Mouse (Mus musculus): ENCODE measurements around the gene Tnnc2. TPM values are rescaled to one million over a fixed set of nuclear protein-coding genes. Genes with fewer than 3 reads are reported as not detected.

Tnnc2 gene
- total RNA-seq, 1 experiment from 2014 or later: 1.0 TPM

GRCm38 (mm10) chr2:164737377-164738090 lies 42.2 kb downstream of the Tnnc2 start:
- DNase-seq: no peak

GRCm38 (mm10) chr2:164735446-164735845 lies 44.3 kb downstream of the Tnnc2 start:
- no peak for DNase-seq

- DNase-seq: no peak
Measured at GRCm38 (mm10) chr2:164734839-164735238, 44.9 kb downstream of the Tnnc2 start.

GRCm38 (mm10) chr2:164733259-164733658 lies 46.5 kb downstream of the Tnnc2 start:
- no peak for DNase-seq

- no peak for DNase-seq
Measured at GRCm38 (mm10) chr2:164731719-164732118, 48.0 kb downstream of the Tnnc2 start.

Other genes starting within 250 kb of the Tnnc2 start
- 2.1 TPM in 1 of 2 replicates, not detected in the other for gene Wfdc2, start 217.6 kb downstream of the Tnnc2 start, total RNA-seq (2021)
- not detected in 2 replicates for gene Spint3, start 206.5 kb downstream of the Tnnc2 start, total RNA-seq (2021)
- 0.49 and 1.2 TPM in 2 replicates for gene Wfdc6a, start 194.5 kb downstream of the Tnnc2 start, total RNA-seq (2021)
- not detected in 2 replicates for gene Eppin, start 186.4 kb downstream of the Tnnc2 start, total RNA-seq (2021)
- gene Wfdc6b, start 166.4 kb downstream of the Tnnc2 start, total RNA-seq (2021): not detected in 2 replicates
- gene Wfdc8, start 166.3 kb downstream of the Tnnc2 start, total RNA-seq (2021): 0.23 TPM in 1 of 2 replicates, not detected in the other
- gene Wfdc16, start 141.2 kb downstream of the Tnnc2 start, total RNA-seq (2021): not detected in 2 replicates
- gene Wfdc10, start 123.9 kb downstream of the Tnnc2 start, total RNA-seq (2021): not detected in 2 replicates
- gene Wfdc9, start 123.4 kb downstream of the Tnnc2 start, total RNA-seq (2021): not detected in 2 replicates
- gene Wfdc11, start 105.9 kb downstream of the Tnnc2 start, total RNA-seq (2021): not detected in 2 replicates
- gene Wfdc13, start 94.9 kb downstream of the Tnnc2 start, total RNA-seq (2021): not detected in 2 replicates
- gene Spint4, start 81.5 kb downstream of the Tnnc2 start, total RNA-seq (2021): not detected in 2 replicates
- gene Spint5, start 64.7 kb downstream of the Tnnc2 start, total RNA-seq (2021): not detected in 2 replicates
- 0.59 TPM in 1 of 2 replicates, not detected in the other for gene Wfdc3, start 34.0 kb downstream of the Tnnc2 start, total RNA-seq (2021)
- gene Dnttip1, start 34.0 kb downstream of the Tnnc2 start, total RNA-seq (2021): 39.6 and 47.3 TPM in 2 replicates
- 32.1 and 36.0 TPM in 2 replicates for gene Ube2c, start 10.1 kb downstream of the Tnnc2 start, total RNA-seq (2021)
- 35.7 and 46.2 TPM in 2 replicates for gene Snx21, start 5.9 kb upstream of the Tnnc2 start, total RNA-seq (2021)
- 25.7 and 28.9 TPM in 2 replicates for gene Acot8, start 24.9 kb upstream of the Tnnc2 start, total RNA-seq (2021)
- 4.9 and 5.1 TPM in 2 replicates for gene Zswim3, start 25.1 kb upstream of the Tnnc2 start, total RNA-seq (2021)
- gene Zswim1, start 42.7 kb upstream of the Tnnc2 start, total RNA-seq (2021): 7.0 and 8.9 TPM in 2 replicates
- not detected in 2 replicates for gene Spata25, start 48.6 kb upstream of the Tnnc2 start, total RNA-seq (2021)
- 104 and 116 TPM in 2 replicates for gene Ctsa, start 52.9 kb upstream of the Tnnc2 start, total RNA-seq (2021)
- 2.4 and 3.5 TPM in 2 replicates for gene Neurl2, start 53.5 kb upstream of the Tnnc2 start, total RNA-seq (2021)
- 35.4 and 36.2 TPM in 2 replicates for gene Pltp, start 77.7 kb upstream of the Tnnc2 start, total RNA-seq (2021)
- 42.3 and 54.0 TPM in 2 replicates for gene Pcif1, start 99.3 kb upstream of the Tnnc2 start, total RNA-seq (2021)
- gene Zfp335, start 131.8 kb upstream of the Tnnc2 start, total RNA-seq (2021): 17.3 and 19.4 TPM in 2 replicates
- gene Mmp9, start 160.8 kb upstream of the Tnnc2 start, total RNA-seq (2021): 1.7 and 2.0 TPM in 2 replicates
- gene Slc12a5, start 180.8 kb upstream of the Tnnc2 start, total RNA-seq (2021): 8.4 and 8.7 TPM in 2 replicates